Mouse (Mus musculus) kidney, adult 2 months (tissue): Measurements from ENCODE around the gene Celf2.

Experiments
- CTCF ChIP-seq: fragments of 200-500 bp; conservative IDR thresholded peaks from 2 replicates; pipeline ENCODE4 v1.5.1; 2011; ENCODE audit warnings: low read depth, mild to moderate bottlenecking, control low read depth, low read length, moderate library complexity, mixed read lengths; ENCODE audit not compliant: insufficient read depth, insufficient read length
- POLR2A ChIP-seq: fragments of 200-500 bp; IDR thresholded peaks from one replicate; pipeline ENCODE4 v1.6.1; 2011; ENCODE audit warnings: low read depth, low read length, control low read depth

- TF ChIP-seq CTCF = no peak
- TF ChIP-seq POLR2A = no peak
Measured at GRCm38 (mm10) chr2:7548886-7549285, 39.5 kb upstream of the Celf2 start.
